Mouse (Mus musculus): ENCODE measurements around the gene Apeh.

Apeh gene

DNA sequence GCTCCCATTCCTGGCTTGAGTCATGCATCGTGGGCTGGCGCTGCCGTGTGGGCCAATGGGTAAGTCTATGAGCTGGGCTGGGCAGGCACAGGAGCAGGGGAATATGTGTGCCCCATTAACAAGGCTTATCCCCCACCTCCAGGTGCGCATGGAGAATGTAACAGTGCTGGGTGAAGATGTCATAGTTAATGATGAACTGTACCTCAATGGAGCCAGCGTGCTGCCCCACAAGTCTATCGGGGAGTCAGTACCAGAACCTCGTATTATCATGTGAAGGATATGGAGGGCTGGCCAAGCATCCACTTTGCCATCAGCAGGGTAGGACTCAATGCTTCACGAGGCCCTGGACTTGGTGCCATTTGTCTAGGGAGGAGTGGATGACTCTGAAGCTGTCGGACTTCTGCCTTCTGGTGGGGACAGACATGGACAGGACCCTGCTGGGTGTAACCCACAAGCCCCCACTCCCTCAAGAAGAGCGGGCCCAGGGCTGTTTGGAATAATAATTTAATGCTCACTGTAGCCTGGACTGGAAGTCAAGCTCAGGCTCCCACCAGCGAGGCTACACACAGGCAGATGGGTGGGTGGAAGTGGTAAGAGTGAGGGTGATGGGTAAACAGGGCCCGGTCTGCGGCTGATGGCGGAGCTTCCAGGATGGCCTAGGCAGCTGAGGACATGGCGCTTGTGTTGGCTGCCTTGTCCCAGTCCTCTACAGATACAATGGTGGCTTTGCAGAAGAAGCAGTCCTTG lies 43.0 kb downstream of the Apeh start:
- DNase-seq (ENCODE audit: low spot score in 2 of 2), result no peak

DNA sequence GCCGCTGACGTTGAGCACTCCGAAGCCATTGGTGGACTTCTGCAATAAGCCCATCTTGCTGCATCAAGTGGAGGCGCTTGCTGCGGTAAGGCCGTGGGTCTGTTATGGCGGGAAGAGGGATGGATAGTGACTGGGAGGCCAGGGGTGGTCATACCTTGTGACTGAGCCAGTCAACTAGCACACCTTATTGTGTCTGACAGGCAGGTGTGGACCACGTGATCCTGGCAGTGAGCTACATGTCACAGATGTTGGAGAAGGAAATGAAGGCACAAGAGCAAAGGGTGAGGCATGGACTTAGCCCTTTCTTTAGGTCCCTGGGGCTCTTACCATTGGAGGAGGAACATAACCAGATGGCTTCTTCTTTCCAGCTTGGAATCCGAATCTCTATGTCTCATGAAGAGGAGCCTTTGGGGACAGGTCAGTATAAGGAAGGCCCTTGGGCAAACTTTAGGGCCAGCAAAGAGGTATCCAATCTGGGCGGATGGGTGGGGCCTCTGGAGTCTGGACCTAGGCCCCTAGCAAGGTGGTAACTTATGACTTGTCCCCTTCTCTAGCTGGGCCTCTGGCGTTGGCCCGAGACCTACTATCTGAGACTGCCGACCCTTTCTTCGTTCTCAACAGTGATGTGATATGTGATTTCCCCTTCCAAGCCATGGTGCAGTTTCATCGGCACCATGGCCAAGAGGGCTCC lies 44.7 kb downstream of the Apeh start:
- no peak for DNase-seq (ENCODE audit: low spot score in 2 of 2)

DNA sequence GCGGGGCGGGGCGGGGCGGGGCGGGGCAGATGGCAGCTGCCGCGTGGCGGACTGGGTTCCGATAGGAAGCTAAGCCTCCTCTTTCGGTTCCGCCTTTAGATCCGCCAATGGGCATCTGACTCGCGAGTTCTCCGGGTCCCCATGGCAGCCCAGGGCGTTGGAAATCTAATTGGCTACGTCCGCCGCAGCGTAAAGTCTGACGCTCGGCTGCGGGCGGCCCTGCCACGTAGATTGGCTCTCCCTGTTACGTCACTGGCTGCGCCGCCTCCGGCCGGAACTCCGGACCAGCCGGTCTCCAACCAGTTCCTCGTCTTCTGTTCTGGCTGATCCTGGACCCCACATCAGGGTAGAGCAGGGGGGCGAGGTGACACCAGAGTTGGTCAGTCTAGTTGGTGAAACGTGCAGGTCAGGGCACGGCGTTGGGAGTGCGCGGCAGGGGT lies 45.4 kb downstream of the Apeh start, which contains the start of gene Gmppb:
Gene Gmppb (plus strand): TSS at position 227 of the 440 bp plus-strand sequence.
- peak; percentile 87 to 89 for DNase-seq (ENCODE audit: low spot score in 2 of 2)

DNA sequence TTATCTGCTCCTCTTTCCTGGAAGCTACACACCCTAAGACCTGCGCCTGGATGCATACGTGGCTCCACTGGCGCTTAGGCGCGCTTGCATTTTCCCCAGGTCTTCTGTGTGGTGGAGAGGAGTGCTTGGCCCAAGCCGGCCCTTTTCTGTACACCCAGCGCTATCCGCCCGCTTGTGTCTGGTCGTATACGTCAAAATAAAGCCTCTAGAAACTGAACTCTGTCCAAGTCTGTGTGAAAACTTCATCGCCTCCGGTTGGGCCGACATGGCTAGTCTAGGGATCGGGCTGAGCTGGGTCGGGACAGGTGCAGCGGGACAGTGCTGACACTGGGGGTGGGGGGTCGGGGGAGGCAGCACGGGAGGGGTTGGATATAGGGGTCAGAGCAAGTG lies 45.8 kb downstream of the Apeh start:
- no peak for DNase-seq (ENCODE audit: low spot score in 2 of 2)

DNA sequence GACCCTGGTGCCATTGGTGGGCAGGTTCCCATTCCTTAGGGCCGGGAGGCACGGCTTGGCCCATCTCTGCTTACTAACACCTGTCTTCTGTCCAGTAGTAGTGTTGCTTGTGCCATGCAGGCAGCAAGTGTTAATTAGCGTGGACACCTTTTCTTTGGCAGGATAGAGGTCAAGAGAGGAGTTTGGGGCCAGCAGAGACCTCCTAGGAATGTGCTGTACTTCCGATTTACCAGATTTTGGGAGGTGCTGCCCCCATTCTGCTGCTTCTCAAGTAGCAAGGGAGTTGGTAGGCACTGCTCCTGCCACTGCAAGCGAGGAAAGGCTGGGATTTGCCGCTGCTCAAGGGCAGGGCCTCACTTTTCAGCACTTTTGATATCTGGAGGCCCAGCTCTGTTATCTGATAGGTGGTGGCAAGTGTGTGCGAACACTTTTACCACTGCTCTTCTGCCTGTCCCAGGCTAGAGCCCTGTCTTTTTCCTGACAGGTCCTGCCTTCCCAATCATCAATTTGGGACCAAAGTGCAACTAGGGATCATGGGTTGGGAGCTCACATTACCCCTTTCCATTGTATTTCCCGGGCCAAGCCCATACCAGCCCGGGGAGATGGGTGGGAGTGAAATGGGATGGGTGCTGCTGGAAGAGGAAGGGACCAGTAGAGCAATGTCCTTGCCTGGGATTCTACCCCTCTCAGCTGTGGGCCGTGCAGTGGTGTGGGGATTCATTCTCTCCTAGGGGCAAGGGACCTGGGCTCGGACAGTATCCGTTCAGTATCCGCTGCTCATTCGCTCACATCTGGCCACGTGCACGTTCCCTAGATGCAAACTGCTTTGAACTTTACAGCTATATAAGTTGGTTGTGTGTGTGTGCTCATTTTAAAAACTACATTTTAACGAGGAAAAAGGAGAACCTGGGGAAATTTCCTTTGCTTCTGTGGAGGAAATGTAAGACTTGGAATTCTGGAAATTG lies 46.5 kb downstream of the Apeh start:
- no peak for DNase-seq (ENCODE audit: low spot score in 2 of 2)

DNA sequence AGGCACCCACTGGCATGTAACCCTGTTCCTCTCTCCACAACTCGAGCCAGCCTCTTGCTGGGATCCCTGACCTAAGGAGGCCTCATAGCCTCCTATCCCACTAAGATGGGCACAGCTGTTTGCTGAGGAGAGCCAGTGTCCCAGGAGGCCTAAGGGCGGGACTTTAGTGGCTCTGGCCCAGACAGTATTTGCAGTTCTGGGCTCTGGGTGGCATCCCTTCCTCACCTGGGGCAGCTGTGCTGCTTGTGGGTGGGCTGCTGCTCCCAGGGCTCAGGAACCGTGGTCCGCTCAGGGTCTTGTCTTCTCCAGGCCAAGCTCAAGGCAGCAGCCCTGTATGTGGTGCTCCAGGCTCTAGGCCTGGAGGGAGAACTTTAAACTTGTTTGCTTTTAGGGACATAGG lies 47.8 kb downstream of the Apeh start:
- no peak for DNase-seq (ENCODE audit: low spot score in 2 of 2)

DNA sequence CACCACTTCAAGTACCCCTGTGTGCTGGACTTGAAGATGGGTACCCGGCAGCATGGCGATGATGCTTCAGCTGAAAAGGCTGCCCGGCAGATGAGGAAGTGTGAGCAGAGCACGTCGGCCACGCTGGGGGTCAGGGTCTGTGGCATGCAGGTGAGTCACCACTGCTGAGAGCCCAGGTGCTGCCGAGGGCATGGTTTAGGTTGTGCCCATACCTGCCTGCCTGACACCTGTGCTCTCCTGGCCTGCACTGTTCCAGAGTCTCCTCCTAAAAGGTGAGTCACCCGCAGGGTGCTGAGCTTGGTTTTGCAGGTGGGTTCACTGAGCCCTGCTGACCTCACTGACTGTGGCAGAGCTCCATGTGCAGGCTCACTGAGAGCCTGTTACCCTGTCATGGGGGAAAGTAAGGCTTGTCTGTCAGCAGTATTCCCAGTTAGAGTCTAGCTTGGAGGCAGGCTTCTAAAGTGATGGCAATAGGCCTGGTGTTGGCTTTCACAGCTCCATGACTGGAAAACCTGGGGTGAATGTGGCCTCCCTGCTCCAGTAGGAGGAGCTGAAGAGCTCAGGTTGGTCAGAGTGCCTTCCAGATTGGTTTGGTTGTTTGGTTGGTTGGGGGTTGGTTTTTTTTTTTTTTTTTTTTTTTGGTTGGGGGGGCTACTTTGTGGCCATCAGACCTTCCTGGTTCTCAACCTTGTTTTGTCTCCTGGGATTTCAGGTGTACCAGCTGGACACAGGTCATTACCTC lies 49.5 kb downstream of the Apeh start:
- DNase-seq (ENCODE audit: low spot score in 2 of 2), result no peak

Measured in thymus, postnatal 10 days (tissue).